Mouse (Mus musculus): ENCODE data around the gene Eif4b.
A peak's percentile ranks its signal among the peaks of the same experiment; 100 is the strongest.

Gene Eif4b

GRCm38 (mm10) chr15:102133314-102133713 lies 59.7 kb downstream of the Eif4b start:
- Histone ChIP-seq H3K4me3 (replicated peaks; ENCODE audit: low read length) (no peak overlapping the region), H3K27me3 (ENCODE audit: insufficient read depth, low read length) (peaks cover 2% of the 10 kb centered on the region; the same call in 1 of the 2 replicates), H3K4me1 (replicated peaks; ENCODE audit: low read depth, low read length) (peaks cover 34% of the 10 kb centered on the region), H3K9me3 (ENCODE audit: low read length) (no peaks in the 10 kb centered on the region), H3K36me3 (ENCODE audit: insufficient read depth, low read length) (peaks cover 51% of the 10 kb centered on the region)
- no peak for TF ChIP-seq NANOG (IDR thresholded peaks at IDR 0.05; ENCODE audit: borderline replicate concordance, low read length)
- no peak for TF ChIP-seq CTCF (conservative IDR thresholded peaks at IDR 0.05; ENCODE audit: low read length)
- no peak for TF ChIP-seq POU5F1 (IDR thresholded peaks at IDR 0.05; ENCODE audit: borderline replicate concordance, low read length)

GRCm38 (mm10) chr15:102134709-102135108 lies 61.1 kb downstream of the Eif4b start:
- TF ChIP-seq NANOG (IDR thresholded peaks at IDR 0.05; ENCODE audit: borderline replicate concordance, low read length) (no peak), POU5F1 (IDR thresholded peaks at IDR 0.05; ENCODE audit: borderline replicate concordance, low read length) (no peak), CTCF (conservative IDR thresholded peaks at IDR 0.05; ENCODE audit: low read length) (no peak)
- Histone ChIP-seq H3K27me3 (ENCODE audit: insufficient read depth, low read length) (peaks cover 11% of the 10 kb centered on the region), H3K9me3 (ENCODE audit: low read length) (no peaks in the 10 kb centered on the region)

GRCm38 (mm10) chr15:102135522-102136128 lies 62.1 kb downstream of the Eif4b start:
- Histone ChIP-seq H3K4me1 (replicated peaks; ENCODE audit: low read depth, low read length) (peaks cover 34% of the 10 kb centered on the region), H3K4me3 (replicated peaks; ENCODE audit: low read length) (peak overlapping the region; percentile 93), H3K9me3 (ENCODE audit: low read length) (no peaks in the 10 kb centered on the region), H3K27me3 (ENCODE audit: insufficient read depth, low read length) (peaks cover 11% of the 10 kb centered on the region), H3K36me3 (ENCODE audit: insufficient read depth, low read length) (peaks cover 28% of the 10 kb centered on the region)
- TF ChIP-seq POU5F1 (IDR thresholded peaks at IDR 0.05; ENCODE audit: borderline replicate concordance, low read length) (no peak), NANOG (IDR thresholded peaks at IDR 0.05; ENCODE audit: borderline replicate concordance, low read length) (no peak), CTCF (conservative IDR thresholded peaks at IDR 0.05; ENCODE audit: low read length) (no peak)

More at GRCm38 (mm10) chr15:102134709-102135108, 61.1 kb downstream of the Eif4b start:
- H3K4me3 ChIP-seq (replicated peaks; ENCODE audit: low read length), result peak overlapping the region; percentile 93; the same call in 1 of the 2 replicates
- peaks cover 34% of the 10 kb centered on the region for H3K4me1 ChIP-seq (replicated peaks; ENCODE audit: low read depth, low read length)
- peaks cover 37% of the 10 kb centered on the region for H3K36me3 ChIP-seq (ENCODE audit: insufficient read depth, low read length)

GRCm38 (mm10) chr15:102136129-102136758 lies 62.7 kb downstream of the Eif4b start, which contains the start of gene Spryd3:
Spryd3 (minus strand) TSS chr15:102136234.
- peaks cover 22% of the 10 kb centered on the region for H3K36me3 ChIP-seq (ENCODE audit: insufficient read depth, low read length)
- H3K4me3 ChIP-seq (replicated peaks; ENCODE audit: low read length), result peak within 1 kb of the TSS; percentile 93
- H3K9me3 ChIP-seq (ENCODE audit: low read length), result no peaks in the 10 kb centered on the region
- H3K27me3 ChIP-seq (ENCODE audit: insufficient read depth, low read length), result peaks cover 12% of the 10 kb centered on the region
- TF ChIP-seq POU5F1 (IDR thresholded peaks at IDR 0.05; ENCODE audit: borderline replicate concordance, low read length) (no peak), CTCF (conservative IDR thresholded peaks at IDR 0.05; ENCODE audit: low read length) (no peak), NANOG (IDR thresholded peaks at IDR 0.05; ENCODE audit: borderline replicate concordance, low read length) (no peak)
- peaks cover 34% of the 10 kb centered on the region for H3K4me1 ChIP-seq (replicated peaks; ENCODE audit: low read depth, low read length)

DNA sequence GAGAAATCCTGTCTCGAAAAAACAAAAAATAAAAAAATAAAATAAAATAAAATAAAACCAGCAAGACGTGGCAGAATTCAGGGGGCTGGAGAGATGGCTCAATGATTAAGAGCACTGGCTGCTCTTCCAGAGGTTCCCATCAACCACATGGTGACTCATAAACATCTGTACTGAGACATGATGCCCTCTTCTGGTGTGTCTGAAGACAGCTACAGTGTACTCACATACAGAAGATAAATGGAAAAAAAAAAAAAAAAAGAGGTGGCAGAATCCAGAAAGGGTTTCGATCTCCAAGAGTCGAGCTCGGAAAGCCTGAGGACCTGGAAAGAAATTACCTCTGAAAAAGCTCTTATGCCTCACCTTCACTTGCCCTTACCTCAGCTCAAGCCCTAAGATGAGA lies 67.5 kb downstream of the Eif4b start:
- H3K9me3 ChIP-seq (ENCODE audit: low read length), result no peaks in the 10 kb centered on the region
- TF ChIP-seq POU5F1 (IDR thresholded peaks at IDR 0.05; ENCODE audit: borderline replicate concordance, low read length) (no peak), NANOG (IDR thresholded peaks at IDR 0.05; ENCODE audit: borderline replicate concordance, low read length) (no peak), CTCF (conservative IDR thresholded peaks at IDR 0.05; ENCODE audit: low read length) (no peak)
- peaks cover 37% of the 10 kb centered on the region for H3K4me1 ChIP-seq (replicated peaks; ENCODE audit: low read depth, low read length)
- H3K36me3 ChIP-seq (ENCODE audit: insufficient read depth, low read length), result no peaks in the 10 kb centered on the region
- no peak overlapping the region for H3K4me3 ChIP-seq (replicated peaks; ENCODE audit: low read length)
- peaks cover 59% of the 10 kb centered on the region for H3K27me3 ChIP-seq (ENCODE audit: insufficient read depth, low read length)

- Histone ChIP-seq H3K9me3 (ENCODE audit: low read length) (no peaks in the 10 kb centered on the region), H3K27me3 (ENCODE audit: insufficient read depth, low read length) (peaks cover 64% of the 10 kb centered on the region), H3K4me1 (replicated peaks; ENCODE audit: low read depth, low read length) (peaks cover 33% of the 10 kb centered on the region), H3K4me3 (replicated peaks; ENCODE audit: low read length) (no peak overlapping the region), H3K36me3 (ENCODE audit: insufficient read depth, low read length) (no peaks in the 10 kb centered on the region)
- TF ChIP-seq POU5F1 (IDR thresholded peaks at IDR 0.05; ENCODE audit: borderline replicate concordance, low read length) (no peak), NANOG (IDR thresholded peaks at IDR 0.05; ENCODE audit: borderline replicate concordance, low read length) (no peak)
Measured at GRCm38 (mm10) chr15:102142914-102143912, 69.6 kb downstream of the Eif4b start.

DNA sequence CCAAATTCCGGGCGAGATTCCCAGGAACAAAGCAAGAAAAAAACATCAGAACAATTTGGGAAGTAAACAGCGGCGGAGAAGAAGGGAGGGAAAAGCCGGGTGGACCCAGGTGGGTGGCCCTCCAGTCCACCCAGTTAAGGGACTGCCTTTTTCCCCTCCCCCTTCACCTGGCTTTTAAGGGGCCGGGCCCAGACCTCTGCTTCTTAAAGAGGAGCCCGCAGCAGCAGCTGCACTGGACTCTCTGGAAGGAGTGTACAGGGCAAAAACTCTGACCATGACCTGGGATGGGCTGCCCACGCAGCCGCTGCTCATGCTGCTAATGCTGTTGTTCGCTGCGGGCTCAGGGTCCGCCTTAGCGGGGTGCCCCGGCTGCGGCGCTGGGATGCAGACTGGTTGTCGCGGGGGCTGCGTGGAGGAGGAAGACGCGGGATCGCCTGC lies 70.7 kb downstream of the Eif4b start, which contains the start of gene Igfbp6:
Gene Igfbp6 (plus strand): TSS at position 89 of the 438 bp plus-strand sequence.
- no peak for TF ChIP-seq POU5F1 (IDR thresholded peaks at IDR 0.05; ENCODE audit: borderline replicate concordance, low read length)
- no peak for TF ChIP-seq NANOG (IDR thresholded peaks at IDR 0.05; ENCODE audit: borderline replicate concordance, low read length)
- no peak for TF ChIP-seq CTCF (conservative IDR thresholded peaks at IDR 0.05; ENCODE audit: low read length)
- Histone ChIP-seq H3K36me3 (ENCODE audit: insufficient read depth, low read length) (no peaks in the 10 kb centered on the region), H3K27me3 (ENCODE audit: insufficient read depth, low read length) (peaks cover 68% of the 10 kb centered on the region), H3K9me3 (ENCODE audit: low read length) (no peaks in the 10 kb centered on the region), H3K4me1 (replicated peaks; ENCODE audit: low read depth, low read length) (peaks cover 33% of the 10 kb centered on the region), H3K4me3 (replicated peaks; ENCODE audit: low read length) (peak within 1 kb of the TSS; percentile 75)

DNA sequence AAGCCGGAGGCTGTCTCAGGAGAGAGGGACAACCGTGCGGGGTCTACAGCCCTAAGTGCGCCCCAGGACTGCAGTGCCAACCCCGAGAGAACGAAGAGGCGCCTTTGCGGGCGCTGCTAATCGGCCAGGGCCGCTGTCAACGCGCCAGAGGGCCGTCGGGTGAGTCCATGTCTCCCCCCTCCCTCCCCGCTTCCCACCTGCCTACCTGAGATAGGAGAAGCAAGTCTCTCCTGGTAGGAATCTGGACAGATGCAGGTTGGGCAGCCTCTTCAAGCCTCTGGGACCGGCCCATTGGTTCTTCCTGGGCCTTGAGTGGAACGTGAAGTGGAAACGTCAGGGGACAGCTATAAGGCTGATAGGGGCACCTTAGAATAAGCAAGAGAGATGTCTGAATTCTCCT lies 71.2 kb downstream of the Eif4b start:
- Histone ChIP-seq H3K4me3 (replicated peaks; ENCODE audit: low read length) (peak overlapping the region; percentile 75), H3K36me3 (ENCODE audit: insufficient read depth, low read length) (no peaks in the 10 kb centered on the region), H3K9me3 (ENCODE audit: low read length) (no peaks in the 10 kb centered on the region), H3K4me1 (replicated peaks; ENCODE audit: low read depth, low read length) (peaks cover 33% of the 10 kb centered on the region), H3K27me3 (ENCODE audit: insufficient read depth, low read length) (peaks cover 68% of the 10 kb centered on the region)
- no peak for TF ChIP-seq POU5F1 (IDR thresholded peaks at IDR 0.05; ENCODE audit: borderline replicate concordance, low read length)
- no peak for TF ChIP-seq CTCF (conservative IDR thresholded peaks at IDR 0.05; ENCODE audit: low read length)
- TF ChIP-seq NANOG (IDR thresholded peaks at IDR 0.05; ENCODE audit: borderline replicate concordance, low read length), result no peak

Data from E14TG2a.4 (cell line).